Mouse (Mus musculus) intestine, embryonic 14.5 days (tissue): Measurements from ENCODE around the gene Tsr1. TPM values are rescaled to one million over a fixed set of nuclear protein-coding genes. Genes with fewer than 3 reads are reported as not detected.
A peak's percentile ranks its signal among the peaks of the same experiment; 100 is the strongest.

ENCODE experiments used
- ATAC-seq: fragments of 200-750 bp; cut with Nextera tagmentation; replicated peaks from 2 replicates; pipeline ENCODE4 v1.8.0; 2017; ENCODE audit warnings: low read depth, moderate number of reproducible peaks, moderate TSS enrichment, moderate library complexity; ENCODE audit not compliant: low FRiP score, low TSS enrichment
- DNase-seq: peaks from one replicate; pipeline ENCODE4 v3.0.0-alpha.2; 2018; ENCODE audit warnings: low spot score
- H3K27ac ChIP-seq: fragments of 300-500 bp; sonication (generic); 2 replicates; pipeline ENCODE4 v1.5.1; 2014; ENCODE audit warnings: low read depth, mild to moderate bottlenecking, control low read depth
- H3K27me3 ChIP-seq: fragments of 300-500 bp; sonication (generic); replicated peaks from 2 replicates; pipeline ENCODE4 v1.6.1; 2014; ENCODE audit warnings: low read length, control low read depth; ENCODE audit not compliant: control insufficient read depth, insufficient read depth
- H3K36me3 ChIP-seq: fragments of 300-500 bp; sonication (generic); 2 replicates; pipeline ENCODE4 v1.6.1; 2014; ENCODE audit warnings: low read length, control low read depth; ENCODE audit not compliant: control insufficient read depth, insufficient read depth
- H3K4me1 ChIP-seq: fragments of 300-500 bp; sonication (generic); replicated peaks from 2 replicates; pipeline ENCODE4 v1.6.1; 2014; ENCODE audit warnings: low read length, control low read depth, mixed read lengths; ENCODE audit not compliant: control insufficient read depth, insufficient read depth
- H3K4me2 ChIP-seq: fragments of 300-500 bp; sonication (generic); 2 replicates; pipeline ENCODE4 v1.6.1; 2014; ENCODE audit warnings: low read length
- H3K4me3 ChIP-seq: fragments of 300-500 bp; sonication (generic); 2 replicates; pipeline ENCODE4 v1.5.1; 2014; ENCODE audit warnings: low read depth, low read length, control low read depth, mixed read lengths
- H3K9ac ChIP-seq: fragments of 300-500 bp; sonication (generic); 2 replicates; pipeline ENCODE4 v1.6.1; 2014; ENCODE audit warnings: mild to moderate bottlenecking, low read length
- H3K9me3 ChIP-seq: fragments of 300-500 bp; sonication (generic); 2 replicates; pipeline ENCODE4 v1.6.1; 2016; ENCODE audit warnings: low read length, control low read depth; ENCODE audit not compliant: control insufficient read depth
- WGBS: fragments of 180-500 bp; shearing (Covaris S2); extraction: QIAGEN DNeasy Blood & Tissue Kit; methylation state at CpG from one replicate; pipeline ENCODE4 v1.1.7; 2014; 5-methylcytosine and 5-hydroxymethylcytosine counted together
- polyA plus RNA-seq: library from polyadenylated mRNA; unstranded; fragments of >200 nt; fragmentation: Nextera tagmentation; extraction: Ambion mirVana; gene quantifications from 2 replicates; pipeline ENCODE4 v1.2.1, GENCODE M21; 2014

The Tsr1 gene
- polyA plus RNA-seq, 1 experiment from 2014 or later: 64.3 TPM

GRCm38 (mm10) chr11:74867181-74867580, 30.7 kb upstream of the Tsr1 start:
- ATAC-seq: no peak
- Histone ChIP-seq H3K4me2 (no peak overlapping the region), H3K27me3 (no peaks in the 10 kb centered on the region), H3K4me3 (no peak overlapping the region), H3K9ac (no peak overlapping the region), H3K4me1 (no peaks in the 10 kb centered on the region), H3K27ac (no peak overlapping the region), H3K36me3 (peaks cover 8% of the 10 kb centered on the region), H3K9me3 (no peaks in the 10 kb centered on the region)
- WGBS: 96% methylated on average over 2 of the region's 2 CpGs
- DNase-seq: no peak

- Histone ChIP-seq H3K27me3 (no peaks in the 10 kb centered on the region), H3K4me3 (no peak overlapping the region), H3K4me1 (no peaks in the 10 kb centered on the region), H3K36me3 (peaks cover 8% of the 10 kb centered on the region), H3K9me3 (no peaks in the 10 kb centered on the region), H3K9ac (no peak overlapping the region), H3K27ac (no peak overlapping the region), H3K4me2 (no peak overlapping the region)
- ATAC-seq (no peak), DNase-seq (no peak)
- 90% methylated on average over 13 of the region's 13 CpGs for WGBS
Measured at GRCm38 (mm10) chr11:74868046-74868760, 29.7 kb upstream of the Tsr1 start.

GRCm38 (mm10) chr11:74869603-74870002, 28.3 kb upstream of the Tsr1 start:
- Histone ChIP-seq H3K4me1 (no peaks in the 10 kb centered on the region), H3K4me2 (no peak overlapping the region), H3K27me3 (no peaks in the 10 kb centered on the region), H3K9me3 (no peaks in the 10 kb centered on the region), H3K27ac (no peak overlapping the region), H3K36me3 (peaks cover 6% of the 10 kb centered on the region), H3K4me3 (no peak overlapping the region), H3K9ac (no peak overlapping the region)
- ATAC-seq (no peak), DNase-seq (no peak)
- 72% methylated on average over 6 of the region's 6 CpGs for WGBS

- Histone ChIP-seq H3K27me3 (no peaks in the 10 kb centered on the region), H3K9me3 (no peaks in the 10 kb centered on the region), H3K9ac (no peak overlapping the region), H3K4me1 (no peaks in the 10 kb centered on the region), H3K4me3 (no peak overlapping the region), H3K36me3 (no peaks in the 10 kb centered on the region), H3K27ac (no peak overlapping the region), H3K4me2 (no peak overlapping the region)
- DNase-seq (no peak), ATAC-seq (no peak)
- 81% methylated on average over 4 of the region's 4 CpGs for WGBS
Measured at GRCm38 (mm10) chr11:74870544-74870943, 27.3 kb upstream of the Tsr1 start.

GRCm38 (mm10) chr11:74870991-74871622, 26.8 kb upstream of the Tsr1 start:
- ATAC-seq (no peak), DNase-seq (no peak)
- no peak overlapping the region for H3K4me2 ChIP-seq
- 47% methylated on average over 12 of the region's 12 CpGs for WGBS
- H3K27ac ChIP-seq: no peak overlapping the region
- H3K4me1 ChIP-seq: no peaks in the 10 kb centered on the region
- no peaks in the 10 kb centered on the region for H3K27me3 ChIP-seq
- no peaks in the 10 kb centered on the region for H3K9me3 ChIP-seq
- no peak overlapping the region for H3K9ac ChIP-seq
- H3K4me3 ChIP-seq: no peak overlapping the region
- H3K36me3 ChIP-seq: no peaks in the 10 kb centered on the region

- Histone ChIP-seq H3K27me3 (no peaks in the 10 kb centered on the region), H3K36me3 (no peaks in the 10 kb centered on the region), H3K4me3 (no peak overlapping the region), H3K9ac (no peak overlapping the region), H3K27ac (no peak overlapping the region), H3K4me1 (peaks cover 10% of the 10 kb centered on the region; the same call in 1 of the 2 replicates), H3K4me2 (no peak overlapping the region), H3K9me3 (no peaks in the 10 kb centered on the region)
- ATAC-seq: no peak
- 55% methylated on average over 3 of the region's 3 CpGs for whole genome bisulfite sequencing
- DNase-seq: no peak
Measured at GRCm38 (mm10) chr11:74874630-74875029, 23.2 kb upstream of the Tsr1 start.

- Histone ChIP-seq H3K4me2 (peak overlapping the region; percentile 31), H3K27me3 (no peaks in the 10 kb centered on the region), H3K27ac (no peak overlapping the region), H3K4me3 (no peak overlapping the region), H3K9ac (no peak overlapping the region), H3K4me1 (peaks cover 12% of the 10 kb centered on the region; the same call in 1 of the 2 replicates), H3K9me3 (no peaks in the 10 kb centered on the region), H3K36me3 (no peaks in the 10 kb centered on the region)
- WGBS: 2% methylated on average over 9 of the region's 9 CpGs
- DNase-seq (peak; percentile 65), ATAC-seq (peak; percentile 87)
Measured at GRCm38 (mm10) chr11:74876801-74877200, 21.1 kb upstream of the Tsr1 start.

GRCm38 (mm10) chr11:74880999-74881398, 16.9 kb upstream of the Tsr1 start:
- Histone ChIP-seq H3K27me3 (no peaks in the 10 kb centered on the region), H3K4me1 (peaks cover 13% of the 10 kb centered on the region; the same call in 1 of the 2 replicates), H3K36me3 (no peaks in the 10 kb centered on the region), H3K27ac (no peak overlapping the region), H3K9ac (no peak overlapping the region), H3K4me2 (no peak overlapping the region), H3K9me3 (no peaks in the 10 kb centered on the region), H3K4me3 (no peak overlapping the region)
- DNase-seq: no peak
- 86% methylated on average over 9 of the region's 9 CpGs for WGBS
- ATAC-seq: no peak

- Histone ChIP-seq H3K4me1 (peaks cover 6% of the 10 kb centered on the region; the same call in 1 of the 2 replicates), H3K27ac (no peak overlapping the region), H3K4me2 (no peak overlapping the region), H3K27me3 (no peaks in the 10 kb centered on the region), H3K9me3 (no peaks in the 10 kb centered on the region), H3K36me3 (no peaks in the 10 kb centered on the region), H3K4me3 (no peak overlapping the region), H3K9ac (no peak overlapping the region)
- no peak for ATAC-seq
- WGBS: 53% methylated on average over 14 of the region's 14 CpGs
- DNase-seq: no peak
Measured at GRCm38 (mm10) chr11:74881979-74882378, 15.9 kb upstream of the Tsr1 start.
